Comparison of ENCODE assay signal across 21 mouse cellular contexts in the genomic region with DNA sequence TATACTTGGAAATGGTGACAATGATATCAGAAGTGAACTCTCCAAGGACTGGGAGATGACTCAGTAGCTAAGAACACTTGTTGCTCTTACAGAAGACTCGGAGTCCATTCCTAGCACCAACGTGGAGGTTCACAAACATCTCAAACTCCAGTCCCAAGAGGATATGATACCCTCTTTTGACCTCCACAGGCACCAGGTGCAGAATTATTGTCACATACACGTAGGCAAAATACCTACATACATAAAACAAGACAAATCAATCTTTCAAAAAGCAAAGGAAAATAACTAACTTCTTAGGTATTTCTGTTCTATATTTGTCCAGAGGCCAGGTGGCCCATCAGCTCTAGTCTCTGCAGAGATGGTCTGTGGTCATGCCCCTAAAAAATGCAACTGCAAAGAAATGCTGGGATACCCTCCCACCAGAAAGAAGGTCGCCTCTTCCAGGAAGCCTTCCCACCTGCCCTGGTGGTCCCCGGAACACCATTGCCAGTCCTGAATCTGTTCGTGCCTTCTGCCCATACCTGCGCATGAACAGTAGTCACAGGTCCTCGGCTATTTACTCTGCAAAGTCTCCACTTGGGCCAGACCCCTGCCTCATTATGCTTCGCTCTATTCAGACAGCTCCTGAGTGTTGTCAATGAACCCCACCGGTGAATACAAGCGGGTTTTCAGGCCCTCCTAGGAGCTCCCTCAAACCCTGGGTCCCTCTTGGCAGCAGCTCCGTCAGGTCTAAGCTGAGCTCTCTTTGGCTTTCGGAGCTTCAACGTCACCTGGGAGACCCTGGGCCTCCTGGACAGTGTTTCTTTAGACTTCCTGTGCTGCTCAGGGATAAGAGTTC. TPM values are rescaled to one million over a fixed set of nuclear protein-coding genes. Genes with fewer than 3 reads are reported as not detected.
DNase-seq lines count a peak whose midpoint lies in the region; ATAC-seq and TF ChIP-seq lines count a peak whose summit lies in the region.
"Had no signal": no experiment of that assay in that cellular context is flagged by ENCODE, and none has a peak within 500 bp of the region (broad histone marks: within the 10 kb centered on the region; RNA-seq: fewer than 3 reads in every experiment).

No protein-coding gene starts in this region.

- 0 out of 2 replicates have a peak overlapping the region, but pooled peaks have one; percentile 30 for H3K27ac ChIP-seq in lung, embryonic 14.5 days (ENCODE audit: low read depth)
- no peak overlapping the region for H3K27ac ChIP-seq in liver, postnatal 0 days (ENCODE audit: low read depth)
- H3K27ac ChIP-seq: embryonic facial prominence, embryonic 10.5 days; embryonic facial prominence, embryonic 12.5 days; forebrain, embryonic 13.5 days; forebrain, embryonic 15.5 days had no signal

- peaks cover 36% of the 10 kb centered on the region for H3K4me1 ChIP-seq in lung, embryonic 14.5 days (ENCODE audit: insufficient read depth)
- H3K4me1 ChIP-seq in liver, postnatal 0 days (ENCODE audit: insufficient read depth), result peaks cover 42% of the 10 kb centered on the region

- 71% methylated on average over 14 of the region's 14 CpGs for WGBS in lung, embryonic 14.5 days
- 63% methylated on average over 14 of the region's 14 CpGs for WGBS in liver, postnatal 0 days (ENCODE audit: insufficient replicate concordance)

- H3K4me2 ChIP-seq in lung, embryonic 14.5 days, result no peak overlapping the region
- no peak overlapping the region for H3K4me2 ChIP-seq in liver, postnatal 0 days (ENCODE audit: low read depth, low read length)
- H3K4me2 ChIP-seq: embryonic facial prominence, embryonic 12.5 days; forebrain, embryonic 13.5 days; forebrain, embryonic 15.5 days had no signal

- no peak for ATAC-seq in lung, embryonic 14.5 days (ENCODE audit: insufficient read depth)
- ATAC-seq in liver, postnatal 0 days, result no peak
- ATAC-seq: activated CD4-positive, CD25-positive, alpha-beta regulatory T cell, adult 4 months; forebrain, embryonic 13.5 days; forebrain, embryonic 15.5 days; forebrain, postnatal 0 days; Patski had no signal

- no peak overlapping the region for H3K4me3 ChIP-seq in lung, embryonic 14.5 days (ENCODE audit: low read depth, low read length)
- H3K4me3 ChIP-seq in liver, postnatal 0 days (ENCODE audit: low read depth, low read length), result no peak overlapping the region
- H3K4me3 ChIP-seq: embryonic facial prominence, embryonic 10.5 days; embryonic facial prominence, embryonic 12.5 days; forebrain, embryonic 13.5 days; forebrain, embryonic 15.5 days had no signal

- H3K27me3 ChIP-seq in lung, embryonic 14.5 days (ENCODE audit: insufficient read depth, low read length), result 0 out of 2 replicates have a peak, but pooled peaks cover 10% of the 10 kb centered on the region
- H3K27me3 ChIP-seq in liver, postnatal 0 days (ENCODE audit: insufficient read depth, low read length), result no peaks in the 10 kb centered on the region
- H3K27me3 ChIP-seq: forebrain, embryonic 13.5 days; forebrain, embryonic 15.5 days; Patski had no signal

- no peaks in the 10 kb centered on the region for H3K9me3 ChIP-seq in lung, embryonic 14.5 days (ENCODE audit: low read depth, low read length)
- H3K9me3 ChIP-seq in liver, postnatal 0 days (ENCODE audit: low read length), result no peaks in the 10 kb centered on the region
- H3K9me3 ChIP-seq: embryonic facial prominence, embryonic 10.5 days; embryonic facial prominence, embryonic 12.5 days; forebrain, embryonic 13.5 days; forebrain, embryonic 15.5 days had no signal

- no peak overlapping the region for H3K9ac ChIP-seq in lung, embryonic 14.5 days
- H3K9ac ChIP-seq in liver, postnatal 0 days (replicated peaks), result no peak overlapping the region
- H3K9ac ChIP-seq: embryonic facial prominence, embryonic 12.5 days; forebrain, embryonic 13.5 days; forebrain, embryonic 15.5 days; forebrain, postnatal 0 days had no signal

- peak; percentile 3 for DNase-seq in adrenal gland, postnatal 14 days
- DNase-seq in adrenal gland, postnatal 4 days (ENCODE audit: low spot score in 2 of 2), result no peak
- DNase-seq in lung, embryonic 14.5 days, result no peak
- DNase-seq in lung, postnatal 14 days, result no peak
- peak; percentile 59 for DNase-seq in A20 (ENCODE audit: low read depth, low spot score)
- DNase-seq in induced T-regulatory cell, adult 2 months (ENCODE audit: low read depth), result peak; percentile 27
- DNase-seq in liver, postnatal 0 days, result no peak
- DNase-seq: adrenal gland, adult 8-10 months; adrenal gland, postnatal 25 days; cerebellum, adult 18-20 months; cerebellum, adult 9-10 months; cerebellum, postnatal 10 days; cerebellum, postnatal 25 days; forebrain, postnatal 0 days had no signal

- no peak for TF ChIP-seq EP300 in liver, postnatal 0 days (IDR thresholded peaks at IDR 0.05; ENCODE audit: low read depth)

- no peak for TF ChIP-seq CTCF in lung, embryonic 14.5 days (IDR thresholded peaks at IDR 0.05; ENCODE audit: low read depth)
- no peak for TF ChIP-seq CTCF in liver, postnatal 0 days (IDR thresholded peaks at IDR 0.05; ENCODE audit: low read depth)

- no peaks in the 10 kb centered on the region for H3K36me3 ChIP-seq in lung, embryonic 14.5 days (ENCODE audit: insufficient read depth)
- no peaks in the 10 kb centered on the region for H3K36me3 ChIP-seq in liver, postnatal 0 days (replicated peaks; ENCODE audit: insufficient read depth, low read length)
- H3K36me3 ChIP-seq: embryonic facial prominence, embryonic 10.5 days; embryonic facial prominence, embryonic 12.5 days; forebrain, embryonic 15.5 days; G1E had no signal

RNA-seq across cellular contexts. Expression of gene Cbx4, which starts 46.4 kb away (rescaled TPM):
- 105 and 156 TPM in 2 replicates for total RNA-seq in adrenal gland, postnatal 14 days (2021)
- 10 to 100 TPM; 69.7 to 76.8 TPM for total RNA-seq in adrenal gland, postnatal 4 days (2021)
- polyA plus RNA-seq in lung, embryonic 14.5 days (2014; fragmentation: Nextera tagmentation; extraction: Ambion mirVana), result 13.1 and 13.8 TPM in 2 replicates
- 2.8 and 4.7 TPM in 2 replicates for polyA plus RNA-seq in liver, postnatal 0 days (2015; fragmentation: Nextera tagmentation; extraction: Ambion mirVana)
- total RNA-seq: G1E had no signal

Comparison
In these comparisons a context has a peak if more than half of its experiments do, and no peak if none do; other contexts are left out.
1. DNase-seq: peak in adrenal gland, postnatal 14 days (single experiment), A20 (single experiment) and induced T-regulatory cell, adult 2 months (single experiment); none in adrenal gland, postnatal 4 days (0 of 2), lung, embryonic 14.5 days (single experiment), lung, postnatal 14 days (single experiment) and liver, postnatal 0 days (single experiment).